Mouse (Mus musculus): ENCODE data around the gene Ifi202b. TPM values are rescaled to one million over a fixed set of nuclear protein-coding genes. Genes with fewer than 3 reads are reported as not detected.
"Not testable (repeated sequence)": the region's sequence is repeated elsewhere in the genome, so short reads cannot be mapped to it uniquely, and the experiment has no call there.

The Ifi202b gene
- polyA plus RNA-seq, 1 experiment from 2014 or later: not detected

DNA sequence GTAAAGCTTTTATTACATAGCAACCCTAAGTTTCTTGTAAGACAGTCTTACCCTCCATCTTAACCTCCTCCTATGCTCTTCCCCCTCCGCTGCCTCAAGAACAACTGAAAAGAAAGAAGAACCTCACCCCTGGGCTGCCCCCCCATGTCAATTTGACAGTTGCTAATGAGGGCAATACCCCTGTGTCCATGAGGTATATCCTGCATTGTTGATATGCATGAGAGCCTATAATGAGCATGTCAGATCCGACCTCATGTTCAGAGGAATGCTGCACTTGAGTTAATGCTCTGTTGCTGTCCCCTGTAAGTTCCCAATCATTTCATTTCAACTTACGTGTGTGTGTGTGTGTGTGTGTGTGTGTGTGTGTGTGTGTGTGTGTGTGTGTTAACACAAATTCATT lies 22.5 kb downstream of the Ifi202b start:
- H3K4me2 ChIP-seq (ENCODE audit: low read length); H3K9ac ChIP-seq (replicated peaks; ENCODE audit: low read length); H3K27me3 ChIP-seq (ENCODE audit: control insufficient read depth, insufficient read depth, low read length); H3K4me1 ChIP-seq (ENCODE audit: control insufficient read depth, insufficient read depth, low read length); H3K36me3 ChIP-seq (ENCODE audit: control insufficient read depth, insufficient read depth, low read length); H3K9me3 ChIP-seq (ENCODE audit: control insufficient read depth, low read length); H3K4me3 ChIP-seq (replicated peaks; ENCODE audit: low read depth, low read length); H3K27ac ChIP-seq (replicated peaks; ENCODE audit: low read depth, low read length); DNase-seq: not testable (repeated sequence)
- WGBS: 47% methylated on average over 3 of the region's 3 CpGs
- ATAC-seq (ENCODE audit: low FRiP score, low TSS enrichment): peak; percentile 50; the same call in 1 of the 2 replicates

DNA sequence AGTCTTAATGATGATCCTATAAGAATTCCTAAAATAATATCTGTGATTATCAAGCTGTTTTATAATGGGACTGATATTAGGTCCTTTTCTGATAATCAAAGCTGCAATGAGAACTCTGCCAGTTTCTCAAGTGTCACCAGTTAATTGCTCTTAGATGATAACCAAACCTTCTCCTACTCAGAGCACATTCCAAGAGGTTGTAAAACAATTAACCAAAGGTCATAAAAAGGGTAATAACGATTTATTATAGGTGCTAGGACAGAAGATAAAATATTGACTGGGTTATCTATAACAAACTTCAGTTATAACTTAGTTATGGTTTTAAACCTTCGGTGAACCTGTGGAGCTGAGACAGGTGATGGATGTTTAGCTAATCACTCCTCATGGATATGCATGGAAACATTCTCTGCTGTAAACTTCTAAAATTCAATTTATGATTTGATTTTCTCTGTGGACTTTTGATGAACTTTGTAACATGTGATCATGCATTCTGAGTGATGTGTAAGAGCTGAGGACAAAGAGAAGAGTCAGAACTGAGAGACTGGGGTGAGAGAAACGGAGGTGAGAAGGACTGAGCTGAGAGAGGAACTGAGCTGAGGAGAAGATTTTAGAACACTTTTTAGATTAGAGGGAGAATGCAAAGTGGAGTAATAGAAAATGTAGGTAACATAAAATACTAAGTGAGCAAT lies 26.6 kb downstream of the Ifi202b start:
- H3K4me3 ChIP-seq (replicated peaks; ENCODE audit: low read depth, low read length); H3K27ac ChIP-seq (replicated peaks; ENCODE audit: low read depth, low read length); H3K27me3 ChIP-seq (ENCODE audit: control insufficient read depth, insufficient read depth, low read length); H3K4me2 ChIP-seq (ENCODE audit: low read length); DNase-seq; H3K4me1 ChIP-seq (ENCODE audit: control insufficient read depth, insufficient read depth, low read length); H3K9ac ChIP-seq (replicated peaks; ENCODE audit: low read length); H3K36me3 ChIP-seq (ENCODE audit: control insufficient read depth, insufficient read depth, low read length); H3K9me3 ChIP-seq (ENCODE audit: control insufficient read depth, low read length); ATAC-seq (ENCODE audit: low FRiP score, low TSS enrichment): not testable (repeated sequence)
- WGBS: 80% methylated on average over 3 of the region's 3 CpGs

DNA sequence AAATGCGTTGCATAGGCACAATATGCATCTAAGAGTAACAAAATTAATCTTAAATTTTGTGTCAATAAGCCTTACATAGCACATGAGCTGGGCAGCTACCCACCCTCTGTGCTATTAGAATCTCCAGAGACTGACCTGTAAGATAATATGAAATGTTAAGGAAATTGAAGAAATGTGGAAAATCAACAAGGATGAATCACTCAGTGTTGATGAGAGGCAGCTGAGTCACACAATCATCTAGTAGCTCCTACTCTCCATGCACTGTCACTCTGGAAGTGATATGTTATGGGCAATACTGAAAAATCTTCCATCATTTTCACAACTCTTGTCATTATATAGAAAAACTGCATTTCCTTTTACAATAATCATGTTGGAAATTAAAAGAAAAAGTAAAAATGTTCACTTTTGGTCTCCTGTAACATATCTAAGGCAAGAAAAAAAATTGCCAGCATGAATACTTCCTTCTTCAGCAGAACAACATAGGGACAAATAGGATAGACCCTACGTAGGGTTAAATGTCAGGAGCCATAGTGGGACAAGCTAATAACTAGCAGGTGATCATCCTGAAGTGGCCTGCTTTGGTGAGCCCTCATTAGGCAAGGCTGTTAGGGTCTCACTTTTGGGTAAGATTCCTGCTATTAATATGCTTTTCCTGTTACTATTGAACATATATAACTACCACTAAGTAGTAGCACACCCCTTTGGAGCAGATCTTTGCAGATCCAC lies 27.3 kb downstream of the Ifi202b start:
- Histone ChIP-seq H3K9ac (replicated peaks; ENCODE audit: low read length) (no peak overlapping the region), H3K4me1 (ENCODE audit: control insufficient read depth, insufficient read depth, low read length) (no peaks in the 10 kb centered on the region), H3K9me3 (ENCODE audit: control insufficient read depth, low read length) (no peaks in the 10 kb centered on the region), H3K36me3 (ENCODE audit: control insufficient read depth, insufficient read depth, low read length) (no peaks in the 10 kb centered on the region), H3K27me3 (ENCODE audit: control insufficient read depth, insufficient read depth, low read length) (no peaks in the 10 kb centered on the region), H3K27ac (replicated peaks; ENCODE audit: low read depth, low read length) (no peak overlapping the region), H3K4me3 (replicated peaks; ENCODE audit: low read depth, low read length) (no peak overlapping the region), H3K4me2 (ENCODE audit: low read length) (no peak overlapping the region)
- no peak for DNase-seq
- 92% methylated on average over 2 of the region's 2 CpGs for WGBS
- no peak for ATAC-seq (ENCODE audit: low FRiP score, low TSS enrichment)

DNA sequence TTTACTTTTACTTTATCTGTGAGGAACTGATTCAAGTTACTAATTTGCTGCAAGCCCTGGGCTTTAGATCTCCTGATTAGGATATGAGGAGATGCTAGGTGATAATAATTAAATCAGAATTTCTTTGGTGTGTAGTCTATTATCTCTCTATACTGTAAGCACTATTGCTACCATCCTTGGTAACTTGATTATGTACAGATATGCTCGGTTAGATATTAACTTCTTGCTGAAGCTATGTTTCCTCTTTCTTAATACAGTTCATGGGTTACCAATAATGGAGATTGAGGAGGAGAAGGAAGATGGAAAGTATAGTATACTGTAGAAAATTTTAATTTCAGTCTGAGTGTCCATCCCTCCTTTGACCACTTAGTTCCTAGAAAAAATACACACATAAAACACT lies 29.0 kb downstream of the Ifi202b start:
- no peaks in the 10 kb centered on the region for H3K27me3 ChIP-seq (ENCODE audit: control insufficient read depth, insufficient read depth, low read length)
- no peak for ATAC-seq (ENCODE audit: low FRiP score, low TSS enrichment)
- H3K9me3 ChIP-seq (ENCODE audit: control insufficient read depth, low read length): no peaks in the 10 kb centered on the region
- H3K9ac ChIP-seq (replicated peaks; ENCODE audit: low read length): no peak overlapping the region
- H3K4me3 ChIP-seq (replicated peaks; ENCODE audit: low read depth, low read length): no peak overlapping the region
- H3K27ac ChIP-seq (replicated peaks; ENCODE audit: low read depth, low read length): no peak overlapping the region
- H3K4me2 ChIP-seq (ENCODE audit: low read length): no peak overlapping the region
- no peaks in the 10 kb centered on the region for H3K4me1 ChIP-seq (ENCODE audit: control insufficient read depth, insufficient read depth, low read length)
- WGBS: 85% methylated on average over 1 of the region's 1 CpGs
- DNase-seq: no peak
- no peaks in the 10 kb centered on the region for H3K36me3 ChIP-seq (ENCODE audit: control insufficient read depth, insufficient read depth, low read length)

DNA sequence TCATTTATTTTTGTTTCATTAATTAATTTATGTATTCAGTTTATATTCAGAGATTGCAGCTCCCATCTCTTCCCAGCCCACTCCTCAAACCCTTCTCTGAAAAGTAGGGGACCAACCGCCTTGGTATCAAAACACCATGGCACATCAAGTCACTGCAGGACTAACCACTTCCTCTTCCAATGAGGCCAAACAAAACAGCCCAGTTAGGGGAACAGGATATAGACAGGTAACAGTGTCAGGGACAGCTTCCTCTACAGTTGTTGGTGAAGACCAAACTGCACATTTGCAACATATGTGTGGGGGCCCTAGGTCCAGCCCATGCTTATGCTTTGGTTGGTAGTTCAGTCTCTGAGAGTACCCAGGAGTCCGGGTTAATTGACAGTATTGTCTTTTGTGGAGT lies 33.5 kb downstream of the Ifi202b start:
- H3K27ac ChIP-seq (replicated peaks; ENCODE audit: low read depth, low read length); H3K4me1 ChIP-seq (ENCODE audit: control insufficient read depth, insufficient read depth, low read length); H3K36me3 ChIP-seq (ENCODE audit: control insufficient read depth, insufficient read depth, low read length); H3K9ac ChIP-seq (replicated peaks; ENCODE audit: low read length); H3K4me3 ChIP-seq (replicated peaks; ENCODE audit: low read depth, low read length); DNase-seq; H3K4me2 ChIP-seq (ENCODE audit: low read length); H3K9me3 ChIP-seq (ENCODE audit: control insufficient read depth, low read length); ATAC-seq (ENCODE audit: low FRiP score, low TSS enrichment); H3K27me3 ChIP-seq (ENCODE audit: control insufficient read depth, insufficient read depth, low read length): not testable (repeated sequence)
- WGBS: 80% methylated on average over 2 of the region's 2 CpGs

DNA sequence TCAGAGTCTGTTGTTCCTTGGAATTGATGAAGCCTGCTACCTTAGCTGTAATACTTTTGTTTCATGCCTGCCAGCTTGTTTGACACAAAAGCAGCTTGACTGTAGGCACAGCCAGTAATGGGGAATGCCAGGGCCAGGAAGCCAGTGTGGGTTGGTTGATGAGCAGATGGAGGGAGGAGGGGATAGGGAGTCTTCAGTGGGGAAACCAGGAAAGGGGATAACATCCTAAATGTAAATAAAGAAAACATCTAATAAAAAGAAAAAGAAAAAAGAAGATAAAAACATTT lies 39.8 kb downstream of the Ifi202b start:
- DNase-seq; H3K4me2 ChIP-seq (ENCODE audit: low read length); H3K36me3 ChIP-seq (ENCODE audit: control insufficient read depth, insufficient read depth, low read length); H3K9me3 ChIP-seq (ENCODE audit: control insufficient read depth, low read length); H3K9ac ChIP-seq (replicated peaks; ENCODE audit: low read length); H3K27me3 ChIP-seq (ENCODE audit: control insufficient read depth, insufficient read depth, low read length); H3K4me3 ChIP-seq (replicated peaks; ENCODE audit: low read depth, low read length); H3K27ac ChIP-seq (replicated peaks; ENCODE audit: low read depth, low read length); ATAC-seq (ENCODE audit: low FRiP score, low TSS enrichment); H3K4me1 ChIP-seq (ENCODE audit: control insufficient read depth, insufficient read depth, low read length): not testable (repeated sequence)

DNA sequence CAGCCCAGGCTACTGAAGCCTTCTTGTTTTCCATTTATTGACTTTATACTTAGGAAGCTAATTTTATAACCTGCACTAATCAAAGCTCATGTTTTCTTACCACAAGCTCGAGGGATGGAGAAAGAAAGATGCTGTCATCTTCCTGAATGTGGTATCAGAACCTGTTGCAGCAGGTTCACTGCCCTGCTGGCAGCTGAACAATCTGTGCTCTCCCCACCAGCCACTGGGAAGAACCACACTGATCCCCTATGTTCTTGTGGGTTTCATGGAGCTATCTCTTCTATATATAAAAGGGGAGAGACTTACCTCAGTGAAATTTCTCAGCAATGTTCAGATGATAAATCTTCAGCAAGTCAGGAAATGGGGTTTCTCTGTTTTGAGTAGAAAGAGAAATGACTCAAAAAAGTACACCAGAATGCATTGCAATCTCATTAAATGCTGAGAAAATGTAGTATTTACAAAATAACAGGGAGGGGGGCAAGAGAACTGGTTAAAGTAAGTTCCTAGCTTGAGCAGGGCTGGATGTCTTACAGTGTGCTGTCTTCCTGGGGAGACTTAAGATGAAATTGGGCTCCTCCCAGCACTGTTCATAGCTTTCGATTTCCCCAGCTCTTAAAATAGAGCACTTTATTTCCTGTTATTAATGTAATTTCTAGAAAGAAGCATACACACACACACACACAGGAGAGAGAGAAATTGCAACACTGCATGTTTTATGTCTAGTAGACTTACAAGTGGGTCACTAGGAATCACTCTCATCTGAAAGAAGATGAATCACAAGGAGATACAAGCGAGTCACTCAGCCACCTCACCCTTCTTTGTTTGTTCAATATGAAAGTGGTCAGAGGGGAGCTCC lies 40.4 kb downstream of the Ifi202b start, which contains the start of the genes Mndal and Ifi203:
Mndal (minus strand) TSS at position 568 of the 856 bp plus-strand sequence.
Ifi203 (minus strand) TSS at position 749 of the 856 bp plus-strand sequence.
- H3K4me1 ChIP-seq (ENCODE audit: control insufficient read depth, insufficient read depth, low read length); H3K9ac ChIP-seq (replicated peaks; ENCODE audit: low read length); ATAC-seq (ENCODE audit: low FRiP score, low TSS enrichment); H3K27ac ChIP-seq (replicated peaks; ENCODE audit: low read depth, low read length); H3K9me3 ChIP-seq (ENCODE audit: control insufficient read depth, low read length); DNase-seq; H3K27me3 ChIP-seq (ENCODE audit: control insufficient read depth, insufficient read depth, low read length); H3K4me2 ChIP-seq (ENCODE audit: low read length); H3K4me3 ChIP-seq (replicated peaks; ENCODE audit: low read depth, low read length); H3K36me3 ChIP-seq (ENCODE audit: control insufficient read depth, insufficient read depth, low read length): not testable (repeated sequence)
- WGBS: 76% methylated on average over 3 of the region's 3 CpGs

DNA sequence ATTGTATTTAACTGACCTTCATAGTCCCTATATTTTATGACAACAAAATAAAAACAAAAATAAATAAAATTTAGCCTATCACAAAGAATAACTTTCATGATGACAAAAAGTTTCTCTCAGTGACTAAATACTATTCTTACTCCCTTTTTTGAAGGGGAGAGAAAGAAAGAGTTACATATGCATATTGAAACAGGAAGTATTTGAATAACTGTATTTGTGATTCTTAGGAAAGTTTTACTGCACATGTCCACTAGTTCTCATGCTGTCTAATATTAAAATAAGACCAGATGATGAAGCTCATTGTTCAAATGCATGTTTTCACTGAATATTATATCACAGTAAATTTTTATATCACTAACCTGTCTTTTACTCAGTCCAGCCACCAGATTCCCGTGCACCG lies 41.0 kb downstream of the Ifi202b start:
- not testable (repeated sequence) for H3K4me3 ChIP-seq (replicated peaks; ENCODE audit: low read depth, low read length); H3K9me3 ChIP-seq (ENCODE audit: control insufficient read depth, low read length); H3K9ac ChIP-seq (replicated peaks; ENCODE audit: low read length); H3K4me2 ChIP-seq (ENCODE audit: low read length); H3K36me3 ChIP-seq (ENCODE audit: control insufficient read depth, insufficient read depth, low read length); DNase-seq; ATAC-seq (ENCODE audit: low FRiP score, low TSS enrichment); H3K27me3 ChIP-seq (ENCODE audit: control insufficient read depth, insufficient read depth, low read length); H3K4me1 ChIP-seq (ENCODE audit: control insufficient read depth, insufficient read depth, low read length); H3K27ac ChIP-seq (replicated peaks; ENCODE audit: low read depth, low read length)
- WGBS: 99% methylated on average over 2 of the region's 2 CpGs

Measured in midbrain, embryonic 14.5 days (tissue).